Mouse (Mus musculus): Measurements from ENCODE around the gene Sphk2. TPM values are rescaled to one million over a fixed set of nuclear protein-coding genes. Genes with fewer than 3 reads are reported as not detected.
A peak's percentile ranks its signal among the peaks of the same experiment; 100 is the strongest.

The Sphk2 gene
- polyA plus RNA-seq, 1 experiment from 2014 or later = 17.5 TPM

GRCm38 (mm10) chr7:45725151-45725550 is 7.3 kb upstream of the Sphk2 start:
- Histone ChIP-seq H3K4me1 (peaks cover 5% of the 10 kb centered on the region; the same call in 1 of the 2 replicates), H3K9ac (no peak overlapping the region), H3K27me3 (replicated peaks) (no peaks in the 10 kb centered on the region), H3K36me3 (peaks cover 83% of the 10 kb centered on the region), H3K4me2 (no peak overlapping the region), H3K27ac (replicated peaks) (no peak overlapping the region), H3K4me3 (no peak overlapping the region), H3K9me3 (no peaks in the 10 kb centered on the region)
- 92% methylated on average over 9 of the region's 9 CpGs for WGBS
- ATAC-seq (ENCODE audit: extremely low read depth, insufficient number of reproducible peaks, low FRiP score, low TSS enrichment) = no peak

DNA sequence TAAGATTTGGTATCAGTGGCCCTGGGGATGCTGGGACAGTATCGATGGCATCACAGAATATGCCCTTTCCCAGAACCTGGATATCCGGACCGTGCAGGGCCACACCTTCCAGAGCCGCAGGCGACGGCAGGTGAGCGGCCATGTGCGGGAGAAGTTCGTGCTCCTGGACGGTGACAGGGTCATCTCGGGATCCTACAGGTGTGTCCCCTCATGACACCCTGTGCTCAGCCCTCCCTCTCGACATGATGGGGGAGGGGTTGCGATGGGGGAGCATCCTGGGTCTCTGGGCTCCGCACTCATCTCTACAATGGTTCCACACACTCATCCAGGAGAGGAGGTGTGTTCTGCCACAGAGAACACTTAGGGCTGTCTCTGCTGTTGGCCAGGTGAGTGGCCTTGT is 6.0 kb upstream of the Sphk2 start:
- Histone ChIP-seq H3K9me3 (no peaks in the 10 kb centered on the region), H3K36me3 (peaks cover 93% of the 10 kb centered on the region)
- WGBS = 93% methylated on average over 14 of the region's 14 CpGs

DNA sequence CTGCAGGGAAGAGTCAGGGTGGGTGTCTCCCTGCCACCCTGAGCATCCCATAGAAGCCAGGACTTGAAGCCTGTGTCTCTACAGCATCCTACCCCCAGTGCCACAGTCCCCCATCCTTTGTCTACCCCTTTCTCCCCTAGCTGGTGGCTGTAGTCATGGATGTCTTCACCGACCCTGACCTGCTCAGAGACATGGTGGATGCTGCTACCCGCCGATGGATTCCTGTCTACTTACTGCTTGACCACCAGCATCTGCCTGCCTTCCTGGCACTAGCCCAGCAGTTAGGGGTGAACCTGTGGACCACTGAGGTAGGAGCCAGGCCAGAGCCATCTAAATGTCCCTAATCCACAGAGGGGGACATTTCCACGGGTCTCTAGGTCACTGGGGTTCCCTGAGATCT is 5.5 kb upstream of the Sphk2 start:
- Histone ChIP-seq H3K9me3 (no peaks in the 10 kb centered on the region), H3K9ac (no peak overlapping the region), H3K27me3 (replicated peaks) (no peaks in the 10 kb centered on the region), H3K4me2 (no peak overlapping the region), H3K27ac (replicated peaks) (no peak overlapping the region), H3K4me3 (no peak overlapping the region), H3K4me1 (peaks cover 21% of the 10 kb centered on the region), H3K36me3 (peaks cover 89% of the 10 kb centered on the region)
- no peak for ATAC-seq (ENCODE audit: extremely low read depth, insufficient number of reproducible peaks, low FRiP score, low TSS enrichment)
- WGBS = 92% methylated on average over 4 of the region's 4 CpGs

More for the DNA sequence above, 6.0 kb upstream of the Sphk2 start:
- peaks cover 19% of the 10 kb centered on the region for H3K4me1 ChIP-seq
- H3K27ac ChIP-seq (replicated peaks) = no peak overlapping the region
- no peak for ATAC-seq (ENCODE audit: extremely low read depth, insufficient number of reproducible peaks, low FRiP score, low TSS enrichment)
- H3K4me3 ChIP-seq = no peak overlapping the region
- H3K4me2 ChIP-seq = no peak overlapping the region
- no peak overlapping the region for H3K9ac ChIP-seq
- no peaks in the 10 kb centered on the region for H3K27me3 ChIP-seq (replicated peaks)

DNA sequence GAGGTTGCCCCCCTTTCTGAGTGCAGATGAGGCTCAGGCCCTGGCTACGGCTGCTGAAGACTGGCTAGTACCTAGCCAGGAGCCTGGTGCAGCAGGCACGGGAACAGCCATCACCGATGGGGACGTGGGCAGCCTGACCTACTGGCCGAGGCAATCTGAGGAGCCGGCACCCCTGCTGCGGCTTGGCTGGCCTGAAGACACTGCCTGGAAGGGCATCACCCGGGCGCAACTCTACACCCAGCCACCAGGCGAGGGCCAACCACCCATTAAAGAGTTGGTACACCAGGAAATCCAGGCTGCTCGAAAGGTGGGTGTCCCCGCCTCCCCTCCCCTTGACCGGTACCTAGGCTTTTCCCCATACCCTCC is 4.5 kb upstream of the Sphk2 start:
- Histone ChIP-seq H3K9me3 (no peaks in the 10 kb centered on the region), H3K9ac (peak overlapping the region; percentile 21; the same call in 1 of the 2 replicates), H3K4me3 (no peak overlapping the region), H3K4me1 (peaks cover 21% of the 10 kb centered on the region), H3K36me3 (peaks cover 86% of the 10 kb centered on the region), H3K27ac (replicated peaks) (no peak overlapping the region), H3K27me3 (replicated peaks) (no peaks in the 10 kb centered on the region), H3K4me2 (no peak overlapping the region)
- WGBS = 68% methylated on average over 13 of the region's 13 CpGs
- ATAC-seq (ENCODE audit: extremely low read depth, insufficient number of reproducible peaks, low FRiP score, low TSS enrichment) = no peak

- H3K9ac ChIP-seq = peak overlapping the region; percentile 21; the same call in 1 of the 2 replicates
Measured at GRCm38 (mm10) chr7:45721642-45722347, 4.0 kb upstream of the Sphk2 start.

GRCm38 (mm10) chr7:45721234-45721571 is 3.4 kb upstream of the Sphk2 start:
- Histone ChIP-seq H3K4me2 (no peak overlapping the region), H3K9ac (peak overlapping the region; percentile 40; the same call in 1 of the 2 replicates), H3K4me1 (peaks cover 32% of the 10 kb centered on the region), H3K27ac (replicated peaks) (no peak overlapping the region), H3K27me3 (replicated peaks) (no peaks in the 10 kb centered on the region), H3K4me3 (no peak overlapping the region), H3K36me3 (peaks cover 74% of the 10 kb centered on the region), H3K9me3 (no peaks in the 10 kb centered on the region)
- no peak for ATAC-seq (ENCODE audit: extremely low read depth, insufficient number of reproducible peaks, low FRiP score, low TSS enrichment)
- 76% methylated on average over 7 of the region's 7 CpGs for WGBS

More at GRCm38 (mm10) chr7:45721642-45722347, 4.0 kb upstream of the Sphk2 start:
- H3K27ac ChIP-seq (replicated peaks) = no peak overlapping the region
- no peaks in the 10 kb centered on the region for H3K9me3 ChIP-seq
- WGBS = 58% methylated on average over 13 of the region's 13 CpGs
- H3K4me3 ChIP-seq = no peak overlapping the region
- no peaks in the 10 kb centered on the region for H3K27me3 ChIP-seq (replicated peaks)
- peaks cover 26% of the 10 kb centered on the region for H3K4me1 ChIP-seq
- peaks cover 80% of the 10 kb centered on the region for H3K36me3 ChIP-seq
- no peak for ATAC-seq (ENCODE audit: extremely low read depth, insufficient number of reproducible peaks, low FRiP score, low TSS enrichment)
- H3K4me2 ChIP-seq = no peak overlapping the region

- 78% methylated on average over 14 of the region's 14 CpGs for WGBS
- H3K36me3 ChIP-seq = peaks cover 69% of the 10 kb centered on the region
- no peak for ATAC-seq (ENCODE audit: extremely low read depth, insufficient number of reproducible peaks, low FRiP score, low TSS enrichment)
- H3K9me3 ChIP-seq = no peaks in the 10 kb centered on the region
- H3K4me2 ChIP-seq = no peak within 1 kb of the TSS
- H3K27me3 ChIP-seq (replicated peaks) = no peaks in the 10 kb centered on the region
- H3K4me3 ChIP-seq = no peak within 1 kb of the TSS
- no peak within 1 kb of the TSS for H3K27ac ChIP-seq (replicated peaks)
- H3K9ac ChIP-seq = peak within 1 kb of the TSS; percentile 99
- peaks cover 37% of the 10 kb centered on the region for H3K4me1 ChIP-seq
Measured at GRCm38 (mm10) chr7:45720413-45721233, 2.8 kb upstream of the Sphk2 start, which contains the start of gene Fam83e. Fam83e (plus strand) TSS chr7:45721212.

- peak overlapping the region; percentile 97 for H3K4me3 ChIP-seq
- 90% methylated on average over 16 of the region's 16 CpGs for WGBS
- peak overlapping the region; percentile 96 for H3K4me2 ChIP-seq
- H3K9me3 ChIP-seq = no peaks in the 10 kb centered on the region
- H3K27me3 ChIP-seq (replicated peaks) = no peaks in the 10 kb centered on the region
- H3K4me1 ChIP-seq = peaks cover 41% of the 10 kb centered on the region
- peaks cover 61% of the 10 kb centered on the region for H3K36me3 ChIP-seq
- no peak overlapping the region for H3K27ac ChIP-seq (replicated peaks)
- no peak for ATAC-seq (ENCODE audit: extremely low read depth, insufficient number of reproducible peaks, low FRiP score, low TSS enrichment)
- H3K9ac ChIP-seq = peak overlapping the region; percentile 99
Measured at GRCm38 (mm10) chr7:45719738-45720412, 2.1 kb upstream of the Sphk2 start.

DNA sequence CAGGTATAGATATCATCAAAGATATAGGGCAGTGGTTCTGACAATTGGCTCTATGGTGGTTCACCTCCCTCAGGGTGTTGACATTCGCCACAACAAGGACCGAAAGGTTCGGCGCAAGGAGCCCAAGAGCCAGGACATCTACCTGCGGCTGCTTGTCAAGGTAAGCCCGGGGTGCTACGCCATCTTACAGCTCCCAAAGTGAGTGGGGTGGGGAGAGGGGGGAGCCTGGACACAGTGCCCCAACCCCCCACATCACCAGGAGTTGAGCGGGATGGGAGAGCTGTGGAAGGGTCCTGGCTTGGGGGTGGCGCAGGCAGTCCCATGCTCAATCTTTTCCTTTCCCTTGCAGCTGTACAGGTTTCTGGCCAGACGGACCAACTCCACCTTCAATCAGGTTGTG is 1.4 kb upstream of the Sphk2 start:
- peak overlapping the region; percentile 96 for H3K4me2 ChIP-seq
- WGBS = 80% methylated on average over 10 of the region's 10 CpGs
- H3K9me3 ChIP-seq = no peaks in the 10 kb centered on the region
- peaks cover 47% of the 10 kb centered on the region for H3K4me1 ChIP-seq
- ATAC-seq (ENCODE audit: extremely low read depth, insufficient number of reproducible peaks, low FRiP score, low TSS enrichment) = no peak
- H3K9ac ChIP-seq = peak overlapping the region; percentile 99
- peak overlapping the region; percentile 97 for H3K4me3 ChIP-seq
- no peak overlapping the region for H3K27ac ChIP-seq (replicated peaks)
- H3K27me3 ChIP-seq (replicated peaks) = no peaks in the 10 kb centered on the region
- peaks cover 54% of the 10 kb centered on the region for H3K36me3 ChIP-seq

- Histone ChIP-seq H3K27ac (replicated peaks) (peak overlapping the region; percentile 90), H3K27me3 (replicated peaks) (no peaks in the 10 kb centered on the region), H3K9ac (peak overlapping the region; percentile 99), H3K4me3 (peak overlapping the region; percentile 97), H3K36me3 (peaks cover 48% of the 10 kb centered on the region), H3K9me3 (no peaks in the 10 kb centered on the region), H3K4me2 (peak overlapping the region; percentile 96), H3K4me1 (peaks cover 50% of the 10 kb centered on the region)
- ATAC-seq (ENCODE audit: extremely low read depth, insufficient number of reproducible peaks, low FRiP score, low TSS enrichment) = no peak
- WGBS = under 1% methylated on average over 20 of the region's 20 CpGs
Measured at GRCm38 (mm10) chr7:45718331-45718730, 529 bp upstream of the Sphk2 start.
